Mouse (Mus musculus) neural tube, embryonic 10.5 days (tissue): ENCODE results near the gene Isg20.

Experiments used
- DNase-seq: peaks from one replicate; pipeline ENCODE4 v3.0.0-alpha.2; 2017; ENCODE audit warnings: low spot score; ENCODE audit errors: extremely low spot score

The Isg20 gene

GRCm38 (mm10) chr7:78903174-78903870, 9.9 kb upstream of the Isg20 start:
- no peak for DNase-seq

- DNase-seq: no peak
These were observed 9.0 kb upstream of the Isg20 start for GRCm38 (mm10) chr7:78904175-78904574.

- DNase-seq: no peak
These were observed 4.2 kb upstream of the Isg20 start for GRCm38 (mm10) chr7:78909026-78909425.

GRCm38 (mm10) chr7:78910336-78911098, 2.7 kb upstream of the Isg20 start:
- DNase-seq: no peak

GRCm38 (mm10) chr7:78911209-78911608, 2.0 kb upstream of the Isg20 start:
- DNase-seq: no peak

GRCm38 (mm10) chr7:78912253-78912973, 811 bp upstream of the Isg20 start:
- peak; percentile 37 for DNase-seq

- DNase-seq: no peak
These were observed 673 bp downstream of the Isg20 start for GRCm38 (mm10) chr7:78913649-78914544.

GRCm38 (mm10) chr7:78914545-78914845, 1.3 kb downstream of the Isg20 start:
- DNase-seq: no peak

- DNase-seq: no peak
These were observed 1.8 kb downstream of the Isg20 start for GRCm38 (mm10) chr7:78914896-78915510.

GRCm38 (mm10) chr7:78918686-78919085, 5.5 kb downstream of the Isg20 start:
- DNase-seq: no peak

GRCm38 (mm10) chr7:78922506-78922905, 9.3 kb downstream of the Isg20 start:
- DNase-seq: no peak

- peak; percentile 70 for DNase-seq
These were observed 11.1 kb downstream of the Isg20 start for GRCm38 (mm10) chr7:78924300-78924699.

- no peak for DNase-seq
These were observed 11.6 kb downstream of the Isg20 start for GRCm38 (mm10) chr7:78924796-78925195.

- no peak for DNase-seq
These were observed 12.5 kb downstream of the Isg20 start for GRCm38 (mm10) chr7:78925680-78926079.

GRCm38 (mm10) chr7:78926156-78926555, 12.9 kb downstream of the Isg20 start:
- no peak for DNase-seq

- no peak for DNase-seq
These were observed 14.0 kb downstream of the Isg20 start for GRCm38 (mm10) chr7:78927266-78927665.

- no peak for DNase-seq
These were observed 25.9 kb downstream of the Isg20 start for GRCm38 (mm10) chr7:78938957-78939602.

GRCm38 (mm10) chr7:78940971-78941370, 27.7 kb downstream of the Isg20 start:
- DNase-seq: no peak

- DNase-seq: no peak
These were observed 29.3 kb downstream of the Isg20 start for GRCm38 (mm10) chr7:78942544-78942943.

- no peak for DNase-seq
These were observed 40.8 kb downstream of the Isg20 start for GRCm38 (mm10) chr7:78953886-78954572.
